Mouse (Mus musculus) monocyte, adult 59 days (primary cell): ENCODE measurements around the gene Narfl. TPM values are rescaled to one million over a fixed set of nuclear protein-coding genes. Genes with fewer than 3 reads are reported as not detected.

Source experiments
- total RNA-seq, 2 experiments: library from RNA; stranded (reverse); gene quantifications; one replicate each; pipeline ENCODE4 v1.2.4; 2023

Narfl gene
- 10 to 100 TPM; 33.1 to 34.7 TPM for total RNA-seq

DNA sequence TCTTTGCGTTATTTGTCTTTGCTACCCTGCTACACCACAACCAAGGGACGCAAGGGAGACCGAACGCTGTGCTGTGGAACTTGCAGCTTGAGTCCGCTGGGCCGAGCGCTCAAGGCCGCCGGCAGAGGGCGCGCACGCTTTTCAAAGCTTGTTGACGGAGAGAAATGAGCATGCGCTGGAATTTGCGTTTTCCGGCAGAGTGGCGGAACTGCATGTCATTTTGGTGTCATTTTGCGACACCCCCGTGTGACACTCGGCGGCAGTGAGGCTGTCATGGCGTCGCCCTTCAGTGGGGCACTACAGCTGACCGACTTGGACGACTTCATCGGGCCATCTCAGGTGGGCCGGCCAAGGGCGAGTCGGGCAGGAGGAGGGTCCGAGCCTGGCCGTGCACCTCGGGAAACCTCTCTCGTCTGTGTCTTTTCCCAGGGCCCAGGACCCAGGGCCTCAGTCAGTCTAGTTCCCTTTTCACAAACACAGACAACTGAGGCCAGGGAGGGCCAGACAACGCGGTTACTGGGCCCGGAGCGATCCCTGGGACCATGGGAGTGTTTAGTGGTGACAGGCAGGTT lies at the start of gene Narfl:
Narfl (plus strand) TSS at position 228 of the 572 bp plus-strand sequence.

DNA sequence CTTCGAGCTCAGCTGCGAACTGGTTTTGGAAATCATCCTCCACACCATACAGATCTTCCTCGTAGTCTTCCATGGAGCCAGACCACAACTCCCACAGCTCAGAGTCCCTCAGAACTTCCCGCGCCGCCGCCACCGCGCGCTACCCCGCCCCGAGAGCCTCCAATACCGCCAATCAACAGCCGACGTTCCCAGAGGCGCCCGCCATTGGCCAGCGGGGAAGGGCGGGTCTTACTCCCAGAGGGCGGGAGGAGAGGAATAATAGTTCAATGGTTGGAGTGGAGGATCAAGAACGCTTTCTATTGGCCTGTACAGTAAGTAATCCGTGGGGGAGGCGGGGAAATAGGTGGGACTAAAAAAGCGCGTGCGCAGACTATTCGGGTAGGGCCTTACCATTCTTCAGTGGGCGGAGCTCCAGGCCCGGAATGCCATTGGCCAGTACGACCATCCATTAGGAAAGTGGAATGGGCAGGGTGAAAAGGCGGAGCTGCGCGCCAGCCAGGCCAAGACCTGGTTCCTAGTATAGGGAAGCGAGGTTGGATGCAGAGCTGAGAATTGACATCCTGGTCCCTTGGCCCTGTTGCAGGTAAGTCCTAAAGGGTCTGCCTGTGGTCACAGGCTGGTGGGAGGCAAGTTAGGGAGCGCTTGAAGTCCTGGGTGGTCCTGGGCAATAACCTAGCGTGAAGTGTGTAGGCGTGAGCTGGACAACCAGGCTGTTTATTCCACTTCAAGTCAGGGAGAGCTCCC lies 46.1 kb upstream of the Narfl start, which contains the start of the genes Chtf18 and Rpusd1:
Chtf18 (minus strand) TSS at position 155 of the 744 bp plus-strand sequence.
Rpusd1 (plus strand) TSS at position 406 of the 744 bp plus-strand sequence.

GRCm38 (mm10) chr17:25735745-25736144 lies 37.8 kb upstream of the Narfl start, which contains the start of gene Mslnl:
Gene Mslnl, plus strand, starts transcription at chr17:25736042.

GRCm38 (mm10) chr17:25754241-25754640 lies 19.3 kb upstream of the Narfl start, which contains the start of gene Msln:
Gene Msln, minus strand, starts transcription at chr17:25754378.

DNA sequence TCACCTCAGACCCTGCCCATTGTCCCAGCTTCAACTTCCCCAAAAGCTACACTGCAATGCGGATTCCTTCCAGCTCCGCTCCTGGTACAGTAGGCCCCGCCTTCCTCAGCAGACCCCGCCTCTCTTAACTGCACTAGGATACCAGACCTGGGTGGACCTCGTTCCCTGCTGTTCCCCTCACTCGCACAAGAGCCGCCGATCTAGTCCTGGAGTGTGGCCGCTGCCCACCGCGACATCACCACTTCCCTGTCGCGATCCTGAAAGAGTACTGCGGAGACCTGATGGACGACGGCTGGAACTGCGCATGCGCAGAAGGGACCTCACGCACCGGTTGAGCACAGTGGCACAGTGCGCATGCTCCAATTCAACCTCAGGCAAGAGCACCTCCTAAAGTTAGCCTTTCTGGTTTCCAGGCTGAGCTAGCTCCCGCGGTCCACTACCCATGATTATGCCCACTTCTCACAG lies 11.7 kb downstream of the Narfl start, which contains the start of gene Haghl:
Haghl (minus strand) TSS at position 393 of the 465 bp plus-strand sequence.

GRCm38 (mm10) chr17:25786280-25786679 lies 12.7 kb downstream of the Narfl start, which contains the start of gene Ccdc78:
Gene Ccdc78, plus strand, starts transcription at chr17:25786580.

GRCm38 (mm10) chr17:25792615-25793014 lies 19.0 kb downstream of the Narfl start, which contains the start of gene Fam173a:
Gene Fam173a, minus strand, starts transcription at chr17:25792901.

DNA sequence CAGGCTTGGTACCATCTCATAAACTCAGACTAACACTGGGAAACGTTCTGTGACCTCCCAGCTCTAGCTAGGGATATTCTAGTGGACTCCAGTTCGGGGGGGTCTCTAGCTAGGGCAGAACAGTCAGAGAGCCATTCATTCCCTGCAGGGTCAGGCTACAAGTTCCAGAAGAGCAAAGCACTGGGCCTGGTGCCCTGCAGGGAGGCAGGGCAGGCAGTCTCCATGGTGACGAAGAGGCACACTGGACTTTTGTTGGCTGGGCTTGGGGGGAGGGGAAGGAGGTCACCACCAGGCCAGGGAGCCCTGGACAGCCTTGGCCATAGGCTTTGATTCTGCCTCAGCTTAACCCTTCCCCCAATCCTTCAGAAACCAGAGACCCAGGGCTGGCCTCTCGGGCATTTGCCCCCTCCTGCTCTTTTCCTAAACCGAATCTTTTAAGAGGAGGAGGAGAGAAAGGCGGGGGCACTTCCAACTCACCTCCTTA lies 22.1 kb downstream of the Narfl start, which contains the start of gene AC134908.4:
AC134908.4 (minus strand) TSS at position 51 of the 484 bp plus-strand sequence.

GRCm38 (mm10) chr17:25796951-25797369 lies 23.4 kb downstream of the Narfl start, which contains the start of gene Metrn:
Gene Metrn, minus strand, starts transcription at chr17:25797136.

GRCm38 (mm10) chr17:25808789-25809605 lies 35.4 kb downstream of the Narfl start, which contains the start of gene Fbxl16:
Gene Fbxl16, plus strand, starts transcription at chr17:25809085.

GRCm38 (mm10) chr17:25823452-25823851 lies 49.9 kb downstream of the Narfl start, which contains the start of gene Wdr24:
Gene Wdr24, plus strand, starts transcription at chr17:25823627.

GRCm38 (mm10) chr17:25828712-25829557 lies 55.4 kb downstream of the Narfl start, which contains the start of gene Jmjd8:
Gene Jmjd8, plus strand, starts transcription at chr17:25828867.

Other genes starting within 250 kb of the Narfl start
- gene Sox8, start 203.1 kb upstream of the Narfl start, total RNA-seq, result under 1 TPM in 1 of 2 experiments, not detected in 1; 0.18 TPM
- 10 to 100 TPM; 38.1 to 41.1 TPM for gene Lmf1, start 194.7 kb upstream of the Narfl start, total RNA-seq
- gene Gng13, start 56.6 kb upstream of the Narfl start, total RNA-seq, result not detected
- gene Chtf18, start 46.4 kb upstream of the Narfl start, total RNA-seq, result 1 to 10 TPM; 2.6 to 3.9 TPM
- gene Rpusd1, start 46.1 kb upstream of the Narfl start, total RNA-seq, result 1 to 10 TPM; 6.6 to 7.9 TPM
- not detected for gene Mslnl, start 37.7 kb upstream of the Narfl start, total RNA-seq
- 1 to 10 TPM; 1.2 to 1.3 TPM for gene Msln, start 19.4 kb upstream of the Narfl start, total RNA-seq
- gene Haghl, start 11.9 kb downstream of the Narfl start, total RNA-seq, result 10 to 100 TPM; 21.6 to 21.7 TPM
- not detected for gene Ccdc78, start 12.8 kb downstream of the Narfl start, total RNA-seq
- 10 to 100 TPM; 33.5 to 35.6 TPM for gene Fam173a, start 19.1 kb downstream of the Narfl start, total RNA-seq
- not detected for gene AC134908.4, start 21.9 kb downstream of the Narfl start, total RNA-seq
- 1 to 10 TPM; 8.0 to 9.9 TPM for gene Metrn, start 23.4 kb downstream of the Narfl start, total RNA-seq
- gene Fbxl16, start 35.3 kb downstream of the Narfl start, total RNA-seq, result under 1 TPM in 1 of 2 experiments, not detected in 1; 0.24 TPM
- 10 to 100 TPM; 13.5 to 14.9 TPM for gene Wdr24, start 49.9 kb downstream of the Narfl start, total RNA-seq
- gene Jmjd8, start 55.1 kb downstream of the Narfl start, total RNA-seq, result 10 to 100 TPM; 23.2 to 28.1 TPM
- 10 to 100 TPM; 50.8 to 51.1 TPM for gene Stub1, start 59.6 kb downstream of the Narfl start, total RNA-seq
- gene Rhbdl1, start 63.5 kb downstream of the Narfl start, total RNA-seq, result 1 to 10 TPM; 1.2 to 1.7 TPM
- 1 to 10 TPM in 1 of 2 experiments, under 1 TPM in 1; 0.89 to 4.0 TPM for gene Gm20683, start 68.0 kb downstream of the Narfl start, total RNA-seq
- 10 to 100 TPM; 28.4 to 34.3 TPM for gene Rhot2, start 71.1 kb downstream of the Narfl start, total RNA-seq
- 1 to 10 TPM; 6.0 to 6.2 TPM for gene Wdr90, start 87.7 kb downstream of the Narfl start, total RNA-seq
- gene Mcrip2, start 95.0 kb downstream of the Narfl start, total RNA-seq, result 1 to 10 TPM; 4.8 to 5.5 TPM
- 10 to 100 TPM; 10.1 to 11.1 TPM for gene Mettl26, start 101.3 kb downstream of the Narfl start, total RNA-seq
- 1 to 10 TPM; 3.2 to 3.3 TPM for gene Wfikkn1, start 107.1 kb downstream of the Narfl start, total RNA-seq
- 10 to 100 TPM; 16.5 to 18.1 TPM for gene Rab40c, start 146.0 kb downstream of the Narfl start, total RNA-seq
- gene Pigq, start 171.2 kb downstream of the Narfl start, total RNA-seq, result 10 to 100 TPM; 46.9 to 60.5 TPM
- gene Nhlrc4, start 171.2 kb downstream of the Narfl start, total RNA-seq, result not detected
- not detected for gene A930017K11Rik, start 178.8 kb downstream of the Narfl start, total RNA-seq
- gene Capn15, start 212.0 kb downstream of the Narfl start, total RNA-seq, result 10 to 100 TPM; 31.1 to 32.2 TPM